Comparison of ENCODE assay signal across 8 mouse cellular contexts in the genomic region with DNA sequence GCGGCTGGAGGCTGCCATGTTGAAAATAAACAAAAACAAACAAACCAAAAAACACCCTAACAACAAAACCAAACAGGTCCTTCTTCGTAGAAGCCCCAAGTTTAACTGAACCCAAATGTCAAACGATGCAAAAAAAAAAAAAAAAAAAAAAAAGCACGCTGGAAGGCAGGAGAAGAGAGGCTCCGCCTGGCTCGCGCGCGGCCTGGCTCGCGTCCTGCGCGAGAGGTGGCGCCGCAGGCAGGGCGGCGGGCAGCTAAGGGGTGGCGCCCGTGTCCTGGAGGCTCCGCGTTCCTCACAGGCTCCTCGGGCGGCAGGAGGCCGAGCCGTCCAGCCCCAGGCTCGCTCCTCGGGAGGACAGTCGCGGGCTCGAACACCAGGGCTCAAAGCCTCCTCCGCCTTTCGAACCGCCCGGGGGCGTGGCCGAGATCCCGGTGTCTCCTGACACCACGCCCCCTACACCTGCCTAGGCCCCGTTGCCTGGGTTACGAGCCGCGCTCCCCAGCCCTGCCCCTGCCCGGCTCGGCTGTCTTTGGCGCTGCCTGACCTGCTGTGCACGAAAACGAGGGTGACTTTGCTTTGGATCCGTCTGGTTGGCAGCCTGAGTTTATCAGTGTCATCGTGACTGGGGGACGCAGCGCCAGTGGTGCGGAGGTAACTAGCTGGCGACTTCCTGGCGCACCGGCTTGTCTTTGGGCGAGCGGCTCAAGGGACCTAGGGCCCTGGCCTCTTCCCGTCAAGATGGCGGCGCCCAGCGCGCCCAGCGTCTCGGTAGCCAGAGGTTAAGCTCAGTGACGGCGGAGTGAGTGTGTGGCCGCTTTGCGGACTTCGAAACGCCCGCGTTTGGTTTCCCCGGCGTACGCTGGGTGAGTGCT. TPM values are rescaled to one million over a fixed set of nuclear protein-coding genes. Genes with fewer than 3 reads are reported as not detected.
A peak's percentile ranks its signal among the peaks of the same experiment; 100 is the strongest.
DNase-seq lines count a peak whose midpoint lies in the region; ATAC-seq lines count a peak whose summit lies in the region.

A gene (plus strand): TSS at position 270 of the 872 bp plus-strand sequence.
A gene (minus strand): TSS at position 384 of the 872 bp plus-strand sequence.

- peaks cover 10% of the 10 kb centered on the region; the same call in 1 of the 2 replicates for H3K4me1 ChIP-seq in forebrain, embryonic 14.5 days (ENCODE audit: control insufficient read depth, insufficient read depth, low read length)
- peaks cover 23% of the 10 kb centered on the region for H3K4me1 ChIP-seq in neural tube, embryonic 15.5 days

- intact Hi-C loops in heart, postnatal 14 days (cut with DNase I), result loop anchor here (5.0 kb wide), 1 partner anchor 95 kb away; no protein-coding TSS in a partner anchor

- peak; percentile 99 for ATAC-seq in forebrain, embryonic 14.5 days
- peak; percentile 99 for ATAC-seq in neural tube, embryonic 15.5 days (ENCODE audit: low FRiP score)

- H3K4me3 ChIP-seq in forebrain, embryonic 14.5 days (ENCODE audit: low read depth, low read length), result peak within 1 kb of the TSS; percentile 53
- peak within 1 kb of the TSS; percentile 83 for H3K4me3 ChIP-seq in neural tube, embryonic 15.5 days (replicated peaks)

- no peaks in the 10 kb centered on the region for H3K36me3 ChIP-seq in forebrain, embryonic 14.5 days (ENCODE audit: control insufficient read depth, insufficient read depth, low read length)
- no peaks in the 10 kb centered on the region for H3K36me3 ChIP-seq in neural tube, embryonic 15.5 days

- peak; percentile 90 for DNase-seq in ES-CJ7 (ENCODE audit: low read depth, low spot score)
- DNase-seq in cerebellum, adult 11 months, result peak; percentile 96
- DNase-seq in forebrain, embryonic 14.5 days (ENCODE audit: low spot score), result peak; percentile 97
- peak; percentile 97 to 98 for DNase-seq in heart, postnatal 14 days
- DNase-seq in layer of hippocampus, adult 11-12 months (ENCODE audit: low spot score), result peak; percentile 96
- peak; percentile 97 for DNase-seq in lung, adult 18-20 months
- DNase-seq in testis, postnatal 14 days (ENCODE audit: low spot score), result peak; percentile 97

- H3K27ac ChIP-seq in forebrain, embryonic 14.5 days (ENCODE audit: low read depth, low read length), result peak within 1 kb of the TSS; percentile 96
- H3K27ac ChIP-seq in neural tube, embryonic 15.5 days (replicated peaks), result peak within 1 kb of the TSS; percentile 98

- H3K4me2 ChIP-seq in forebrain, embryonic 14.5 days (ENCODE audit: low read length), result peak within 1 kb of the TSS; percentile 89
- peak within 1 kb of the TSS; percentile 89 for H3K4me2 ChIP-seq in neural tube, embryonic 15.5 days

- H3K9me3 ChIP-seq in forebrain, embryonic 14.5 days (replicated peaks; ENCODE audit: control insufficient read depth, low read length), result no peaks in the 10 kb centered on the region
- no peaks in the 10 kb centered on the region for H3K9me3 ChIP-seq in neural tube, embryonic 15.5 days (replicated peaks)

- under 1% methylated on average over 74 of the region's 75 CpGs for WGBS in forebrain, embryonic 14.5 days
- under 1% methylated on average over 74 of the region's 75 CpGs for WGBS in neural tube, embryonic 15.5 days

- no peaks in the 10 kb centered on the region for H3K27me3 ChIP-seq in forebrain, embryonic 14.5 days (replicated peaks; ENCODE audit: control insufficient read depth, insufficient read depth, low read length)
- H3K27me3 ChIP-seq in neural tube, embryonic 15.5 days (replicated peaks), result no peaks in the 10 kb centered on the region

- peak within 1 kb of the TSS; percentile 74 for H3K9ac ChIP-seq in forebrain, embryonic 14.5 days (ENCODE audit: low read length)
- H3K9ac ChIP-seq in neural tube, embryonic 15.5 days (replicated peaks), result peak within 1 kb of the TSS; percentile 80

RNA-seq across cellular contexts. Expression of the first gene that starts in this region (rescaled TPM):
- 31.1 and 35.5 TPM in 2 replicates for polyA plus RNA-seq in forebrain, embryonic 14.5 days (2014; fragmentation: Nextera tagmentation; extraction: Ambion mirVana)
- 10 to 100 TPM; 63.2 to 65.6 TPM for total RNA-seq in heart, postnatal 14 days (2021)
- polyA plus RNA-seq in neural tube, embryonic 15.5 days (2015; fragmentation: Nextera tagmentation; extraction: Ambion mirVana), result 24.6 and 33.3 TPM in 2 replicates

RNA-seq across cellular contexts. Expression of the second gene that starts in this region (rescaled TPM):
- polyA plus RNA-seq in forebrain, embryonic 14.5 days (2014; fragmentation: Nextera tagmentation; extraction: Ambion mirVana), result 39.0 and 41.3 TPM in 2 replicates
- 1 to 10 TPM; 8.0 to 8.1 TPM for total RNA-seq in heart, postnatal 14 days (2021)
- 35.7 and 41.8 TPM in 2 replicates for polyA plus RNA-seq in neural tube, embryonic 15.5 days (2015; fragmentation: Nextera tagmentation; extraction: Ambion mirVana)

Comparison
In these comparisons a context has a peak if more than half of its experiments do, and no peak if none do; other contexts are left out.
1. Peak in every context shown above with its lines: DNase-seq, ATAC-seq, H3K4me3 ChIP-seq and H3K27ac ChIP-seq.